Mouse (Mus musculus): Measurements from ENCODE around the gene Gm14406. TPM values are rescaled to one million over a fixed set of nuclear protein-coding genes. Genes with fewer than 3 reads are reported as not detected.

Gene Gm14406
- polyA plus RNA-seq, 1 experiment from 2014 or later = not detected

Other genes with a start within 250 kb of the Gm14406 start
- gene Gm14418, start 179.9 kb downstream of the Gm14406 start, polyA plus RNA-seq (2015; fragmentation: Nextera tagmentation; extraction: Ambion mirVana) = 7.3 and 9.3 TPM in 2 replicates
- gene Zfp970, start 113.5 kb downstream of the Gm14406 start, polyA plus RNA-seq (2015; fragmentation: Nextera tagmentation; extraction: Ambion mirVana) = 4.9 and 6.9 TPM in 2 replicates
- 2.3 and 2.7 TPM in 2 replicates for gene Gm14403, start 80.0 kb downstream of the Gm14406 start, polyA plus RNA-seq (2015; fragmentation: Nextera tagmentation; extraction: Ambion mirVana)
- 5.8 and 5.9 TPM in 2 replicates for gene Gm14322, start 181.1 kb upstream of the Gm14406 start, polyA plus RNA-seq (2015; fragmentation: Nextera tagmentation; extraction: Ambion mirVana)

Measured in midbrain, embryonic 15.5 days (tissue).